Mouse (Mus musculus): ENCODE results near the gene Zfp663.

Gene Zfp663

DNA sequence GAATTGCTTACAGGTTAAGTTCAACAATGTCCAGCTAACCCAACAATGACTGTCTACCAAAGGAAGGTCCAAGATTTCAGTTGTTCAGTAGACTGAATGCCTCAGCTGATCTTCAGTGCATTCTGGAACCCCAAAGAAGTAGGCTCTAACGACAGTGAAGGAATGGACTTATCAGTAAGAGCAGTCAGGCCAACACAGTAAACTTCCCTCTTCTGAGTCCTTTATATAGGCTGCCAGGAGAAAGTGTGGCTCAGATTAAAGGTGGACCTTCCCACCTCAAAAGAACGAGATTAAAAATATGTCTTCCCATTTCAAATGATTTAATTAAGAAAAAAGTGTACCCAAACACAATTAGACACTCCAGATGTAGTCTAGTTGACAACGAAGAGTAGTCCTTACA, 1.8 kb upstream of the Zfp663 start:
- DNase-seq (ENCODE audit: low read depth, low spot score): no peak

DNA sequence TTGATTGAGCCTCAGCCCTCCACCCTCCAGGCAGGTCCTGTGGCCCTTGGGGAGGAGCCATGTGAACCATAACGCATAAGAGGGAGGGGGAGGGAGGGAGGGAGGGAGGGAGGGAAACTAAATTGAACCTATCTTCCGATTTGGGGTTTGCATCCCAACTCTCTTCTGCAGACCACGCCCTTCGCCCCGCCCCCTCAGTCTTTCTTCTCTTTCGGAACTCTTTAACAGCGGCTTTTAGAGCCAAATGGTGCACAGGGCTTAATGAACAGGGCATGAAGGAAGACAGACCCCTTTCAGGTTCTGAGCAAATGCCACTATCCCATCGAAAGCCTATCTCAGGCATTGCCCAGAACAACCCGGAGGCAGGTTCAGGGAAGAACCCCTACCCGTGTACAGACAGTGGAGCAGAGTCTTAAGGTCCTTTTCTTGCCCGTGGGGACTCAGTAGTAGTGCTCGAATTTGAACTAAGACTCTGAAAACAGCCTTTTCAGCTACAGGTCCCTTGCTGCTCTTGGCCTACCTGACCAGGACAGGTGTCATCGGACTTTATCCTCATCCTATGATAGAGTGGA, 575 bp downstream of the Zfp663 start:
- DNase-seq (ENCODE audit: low read depth, low spot score): peak; percentile 22

- DNase-seq (ENCODE audit: low read depth, low spot score): peak; percentile 50
Measured at GRCm38 (mm10) chr2:165367047-165367520, 1.4 kb downstream of the Zfp663 start.

DNA sequence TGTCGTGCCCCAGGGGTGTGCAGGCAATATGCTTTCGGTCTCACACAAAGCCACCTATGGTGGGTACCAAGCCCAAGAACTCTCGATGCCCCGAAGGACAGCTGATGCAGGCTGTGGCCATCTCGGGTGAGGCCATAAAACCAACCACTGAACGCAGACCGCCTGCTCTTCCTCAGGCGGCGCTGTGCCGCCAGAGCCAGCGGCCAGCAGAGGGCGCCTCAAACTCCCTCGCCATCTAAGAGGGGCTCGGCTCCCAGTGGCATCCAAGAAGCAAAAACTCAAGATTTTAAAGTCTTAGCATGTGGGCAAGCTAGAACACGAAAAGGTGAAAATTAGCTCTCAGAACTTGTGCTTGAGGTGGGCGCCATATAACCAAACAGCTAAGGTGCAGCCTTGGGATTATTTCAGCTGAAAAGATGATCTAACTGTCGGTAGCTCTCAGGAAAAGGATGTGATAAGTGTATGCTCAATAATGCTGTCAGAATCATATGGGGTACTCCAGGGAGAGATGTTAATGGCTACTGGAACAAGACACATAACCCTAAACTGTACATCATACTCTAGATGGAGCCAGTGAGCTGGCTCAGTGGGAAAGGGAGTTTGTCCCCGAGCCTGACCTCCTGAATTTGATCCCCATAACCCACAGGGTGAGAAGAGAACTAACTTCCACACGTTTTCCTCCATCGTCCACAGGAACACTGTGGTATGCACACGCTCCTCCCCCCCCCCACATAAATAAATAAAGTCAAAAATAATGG, 4.0 kb downstream of the Zfp663 start:
- DNase-seq (ENCODE audit: low read depth, low spot score): peak; percentile 69

DNA sequence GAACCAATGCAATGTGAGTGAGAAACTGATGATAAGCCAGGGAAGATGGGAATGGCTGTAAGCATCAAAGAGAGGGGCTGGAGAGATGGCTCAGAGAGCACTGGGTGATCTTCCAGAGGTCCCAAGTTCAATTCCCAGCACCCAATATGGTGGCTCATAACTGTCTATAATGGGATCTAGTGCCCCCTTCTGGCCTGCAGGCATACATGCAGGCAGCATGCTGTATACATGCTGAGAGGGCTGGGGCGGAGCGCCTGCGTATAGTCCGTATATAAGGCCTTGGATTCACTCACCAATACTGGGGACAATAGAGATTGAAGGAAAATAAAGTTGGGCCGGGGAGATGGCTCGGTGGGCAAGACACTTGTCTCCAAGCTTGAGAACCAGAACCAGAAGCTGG, 5.2 kb downstream of the Zfp663 start:
- DNase-seq (ENCODE audit: low read depth, low spot score): no peak

- peak; percentile 75 for DNase-seq (ENCODE audit: low read depth, low spot score)
Measured at GRCm38 (mm10) chr2:165360861-165361260, 7.7 kb downstream of the Zfp663 start.

DNA sequence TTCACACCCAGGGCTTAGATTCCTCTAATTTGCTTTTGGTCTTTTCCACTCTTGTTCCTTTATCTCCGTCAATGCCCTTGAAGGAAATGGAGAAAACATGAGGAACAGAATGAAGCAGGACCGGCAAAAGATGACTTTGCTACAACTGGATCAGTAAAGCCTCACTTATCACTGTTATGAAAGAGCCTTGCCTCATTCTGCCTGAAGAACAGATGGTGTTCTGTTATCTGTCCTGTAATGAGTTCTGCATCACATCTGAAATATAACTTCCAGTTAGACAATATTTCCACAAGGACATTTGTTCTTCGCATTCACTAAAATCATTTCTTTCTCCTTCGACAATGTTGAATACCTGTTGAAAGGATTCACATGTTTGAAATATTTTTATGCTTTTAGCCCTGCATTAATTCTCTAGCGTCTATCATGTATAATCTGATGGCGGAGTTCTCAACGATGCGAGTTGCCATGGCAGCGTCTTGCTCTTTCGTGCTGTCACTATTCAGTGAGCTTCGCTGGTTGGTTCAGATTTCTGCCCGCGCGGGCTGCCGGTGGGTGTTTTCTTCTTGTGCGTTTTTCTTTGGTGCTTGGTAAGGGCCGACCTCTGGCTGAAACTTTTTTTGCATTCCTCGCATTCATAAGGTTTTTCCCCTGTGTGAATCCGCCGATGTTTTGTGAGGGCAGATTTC, 16.6 kb downstream of the Zfp663 start:
- DNase-seq (ENCODE audit: low read depth, low spot score): no peak

GRCm38 (mm10) chr2:165349466-165349865, 19.1 kb downstream of the Zfp663 start:
- no peak for DNase-seq (ENCODE audit: low read depth, low spot score)

DNA sequence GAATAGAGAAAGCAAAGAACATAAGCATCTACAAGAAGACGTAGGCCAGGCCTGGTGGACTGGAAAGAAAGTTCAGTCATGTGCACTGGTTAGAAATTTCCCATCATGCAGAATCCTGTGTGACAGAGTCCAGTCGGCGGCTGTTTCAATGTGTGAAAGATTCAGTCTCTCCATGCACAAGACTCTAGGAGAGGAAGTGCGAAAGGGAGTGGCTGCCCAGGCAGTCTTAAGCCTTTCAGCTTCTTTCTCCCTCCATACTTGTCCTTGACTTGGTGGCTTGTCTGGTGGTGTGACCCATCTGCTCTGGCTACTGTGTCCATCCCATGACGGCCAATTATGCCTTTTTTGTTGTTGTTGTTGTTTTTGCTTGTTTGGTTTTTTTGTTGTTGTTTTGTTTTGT, 22.3 kb downstream of the Zfp663 start:
- DNase-seq (ENCODE audit: low read depth, low spot score): no peak

DNA sequence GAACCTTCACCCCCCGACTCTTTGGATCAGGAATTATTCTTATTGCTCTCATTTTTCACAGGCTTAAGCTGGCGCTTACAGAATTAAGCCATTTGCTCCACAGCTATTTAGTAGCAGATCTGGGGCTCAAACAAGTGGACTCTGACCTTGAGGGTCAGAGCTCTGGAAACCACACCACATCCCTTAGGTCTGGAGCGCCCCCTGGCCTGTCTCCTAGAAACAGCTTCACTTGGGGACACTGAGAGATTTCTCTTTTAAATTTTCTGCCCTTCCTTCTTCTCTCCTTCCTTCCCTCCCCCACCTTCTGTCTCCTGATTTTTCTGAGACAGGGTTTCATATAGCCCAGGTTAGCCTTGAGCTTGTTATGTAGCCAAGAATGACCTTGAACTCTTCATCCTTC, 31.3 kb downstream of the Zfp663 start:
- peak; percentile 38 for DNase-seq (ENCODE audit: low read depth, low spot score)

GRCm38 (mm10) chr2:165332610-165333210, 35.8 kb downstream of the Zfp663 start:
- DNase-seq (ENCODE audit: low read depth, low spot score): no peak

GRCm38 (mm10) chr2:165329703-165330102, 38.8 kb downstream of the Zfp663 start:
- DNase-seq (ENCODE audit: low read depth, low spot score): no peak

DNA sequence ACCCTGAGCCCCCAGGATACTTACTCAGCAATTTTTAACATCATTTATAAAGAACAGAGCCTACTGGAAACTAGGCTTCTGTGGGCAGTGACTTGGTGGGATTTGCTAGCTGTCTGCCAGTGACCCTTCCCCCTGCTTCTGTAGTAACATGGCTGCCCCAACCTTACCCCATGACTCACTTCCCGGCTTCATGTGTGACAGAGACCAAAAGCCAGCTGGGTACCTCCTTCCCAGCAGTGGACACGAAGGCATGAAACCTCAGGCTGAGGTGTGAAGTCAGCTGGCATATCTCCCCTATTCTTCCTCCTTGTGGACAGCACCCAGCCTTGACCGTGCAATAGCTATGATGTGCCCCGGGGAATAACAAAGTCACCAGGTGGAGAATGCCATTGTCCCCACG, 39.8 kb downstream of the Zfp663 start:
- no peak for DNase-seq (ENCODE audit: low read depth, low spot score)

GRCm38 (mm10) chr2:165327386-165327785, 41.1 kb downstream of the Zfp663 start:
- DNase-seq (ENCODE audit: low read depth, low spot score): no peak

GRCm38 (mm10) chr2:165326304-165327190, 42.0 kb downstream of the Zfp663 start, which contains the start of gene Elmo2:
Gene Elmo2, minus strand, starts transcription at chr2:165326479.
- DNase-seq (ENCODE audit: low read depth, low spot score): peak; percentile 98

DNA sequence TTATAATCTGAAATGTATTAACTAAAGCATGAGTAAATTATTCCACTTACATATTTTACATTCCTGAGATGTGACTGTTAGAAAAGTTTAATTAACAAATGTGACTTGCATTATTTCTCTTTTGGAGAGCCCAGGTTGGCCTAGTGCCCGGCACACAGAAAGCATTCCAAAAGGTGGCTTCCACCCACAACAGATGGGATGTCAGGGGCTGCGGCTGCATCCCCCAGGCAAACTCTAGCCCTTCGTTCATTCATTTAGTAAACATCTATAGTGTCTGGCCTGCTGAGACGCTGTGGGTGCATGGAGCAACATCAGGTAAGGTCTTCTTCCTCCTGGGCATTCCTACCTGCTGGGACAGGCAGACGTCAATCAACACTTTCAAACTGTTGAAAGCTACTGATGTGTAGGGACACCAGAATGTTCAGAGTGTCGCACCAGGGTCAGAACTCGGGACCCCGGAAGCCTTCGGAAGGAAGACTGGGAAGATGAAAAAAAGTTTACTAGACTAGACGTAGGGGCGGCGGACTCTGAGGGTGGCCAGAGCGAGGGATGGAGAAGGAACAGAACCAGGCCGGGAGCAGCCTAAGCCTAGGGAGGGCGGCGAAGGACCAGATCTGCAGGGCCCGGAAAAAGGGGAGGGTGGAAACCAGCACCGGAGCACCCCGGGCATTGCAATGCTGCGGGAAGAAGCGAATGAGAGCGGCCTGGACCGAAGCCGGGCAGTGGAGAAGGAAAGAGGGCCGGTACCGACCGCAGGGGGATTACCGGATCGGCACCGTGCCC, 42.8 kb downstream of the Zfp663 start:
- DNase-seq (ENCODE audit: low read depth, low spot score): no peak

- no peak for DNase-seq (ENCODE audit: low read depth, low spot score)
Measured at GRCm38 (mm10) chr2:165323928-165324327, 44.6 kb downstream of the Zfp663 start.

DNA sequence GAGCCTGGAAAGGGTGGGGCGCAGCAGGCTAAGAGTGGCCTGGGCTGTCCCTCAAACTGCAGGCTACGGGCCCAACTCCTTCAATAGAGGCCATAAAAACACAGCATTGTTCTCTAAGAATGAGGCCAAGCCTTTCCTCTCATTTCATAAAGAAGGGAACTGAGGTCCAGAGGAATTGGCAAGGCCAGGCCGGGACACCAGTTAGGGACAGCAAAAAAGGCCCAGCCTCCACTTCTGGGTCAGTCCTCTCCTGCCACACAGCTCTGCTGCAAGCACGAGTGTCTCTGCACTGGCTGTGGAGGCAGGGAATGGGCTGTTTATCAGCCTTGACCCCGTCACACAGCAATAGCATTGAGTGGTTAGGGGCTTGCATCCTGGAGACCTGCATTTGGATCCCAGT, 45.0 kb downstream of the Zfp663 start:
- no peak for DNase-seq (ENCODE audit: low read depth, low spot score)

DNA sequence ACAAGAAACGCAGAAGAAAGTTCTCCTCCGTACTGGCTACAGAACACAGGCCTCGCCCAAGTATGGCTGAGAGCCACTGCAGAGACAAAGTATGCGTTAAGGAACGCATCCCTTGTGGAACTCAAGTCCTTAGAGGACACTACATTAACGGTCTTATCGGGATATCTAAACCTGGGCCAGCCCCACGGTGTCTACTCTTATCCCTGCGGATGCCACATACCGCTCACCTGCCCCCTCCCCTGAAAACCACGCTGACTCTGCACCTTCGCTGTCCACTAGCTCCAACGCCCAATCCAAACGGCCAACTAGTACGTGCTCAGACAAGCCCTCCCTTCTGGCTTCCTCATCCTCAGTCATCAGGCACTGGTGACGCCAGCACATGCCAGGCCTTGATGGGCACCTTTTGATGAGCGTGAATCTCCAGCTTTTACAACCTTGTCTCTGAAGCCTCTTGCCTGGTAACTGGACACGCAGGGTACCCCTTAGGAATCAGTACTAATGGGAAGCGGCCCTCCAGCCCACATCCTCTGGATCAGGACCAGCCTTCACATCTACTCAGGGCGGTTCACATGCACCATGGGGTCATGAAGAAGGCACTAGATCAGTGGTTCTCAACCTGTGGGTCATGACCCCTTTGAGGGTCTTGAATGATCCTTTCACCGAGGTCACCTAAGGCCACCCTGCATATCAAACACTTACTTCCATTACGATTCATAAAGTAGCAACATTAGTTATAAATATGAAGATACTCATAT, 46.4 kb downstream of the Zfp663 start:
- DNase-seq (ENCODE audit: low read depth, low spot score): no peak
